Comparison of ENCODE assay signal across 10 mouse cellular contexts in genomic region chr3:68764917-68765598, GRCm38 (mm10).
DNase-seq lines count a peak whose midpoint lies in the region; ATAC-seq and TF ChIP-seq lines count a peak whose summit lies in the region.
"Had no signal": no experiment of that assay in that cellular context is flagged by ENCODE, and none has a peak within 500 bp of the region (broad histone marks: within the 10 kb centered on the region; RNA-seq: fewer than 3 reads in every experiment).

No protein-coding gene starts in this region.

- no peak overlapping the region for H3K9ac ChIP-seq in kidney, embryonic 16.5 days (replicated peaks; ENCODE audit: low read length)
- H3K9ac ChIP-seq in heart, postnatal 0 days (replicated peaks; ENCODE audit: low read depth, low read length): no peak overlapping the region
- H3K9ac ChIP-seq in lung, embryonic 16.5 days (ENCODE audit: low read length): no peak overlapping the region
- no peak overlapping the region for H3K9ac ChIP-seq in hindbrain, postnatal 0 days (replicated peaks; ENCODE audit: low read length)
- H3K9ac ChIP-seq in midbrain, embryonic 15.5 days: no peak overlapping the region
- H3K9ac ChIP-seq: embryonic facial prominence, embryonic 12.5 days; limb, embryonic 15.5 days had no signal

- ATAC-seq in kidney, embryonic 16.5 days (ENCODE audit: low FRiP score, low TSS enrichment): no peak; the same call in 1 of the 2 replicates
- ATAC-seq in common myeloid progenitor, adult 5-6 weeks (replicated peaks; ENCODE audit: low read depth, poor library complexity, severe bottlenecking): peak; percentile 26; the same call in 1 of the 2 replicates
- ATAC-seq in heart, postnatal 0 days (ENCODE audit: insufficient read depth, low read depth): peak; percentile 65
- ATAC-seq in lung, embryonic 16.5 days (ENCODE audit: low read depth): peak; percentile 75
- ATAC-seq in hindbrain, postnatal 0 days: no peak
- no peak for ATAC-seq in midbrain, embryonic 15.5 days (replicated peaks)

- peak; percentile 63 for DNase-seq in kidney, adult 9 months
- peak; percentile 77 for DNase-seq in heart, postnatal 0 days (ENCODE audit: low spot score)
- no peak for DNase-seq in hindbrain, postnatal 0 days (ENCODE audit: low spot score)
- DNase-seq in thymus, postnatal 4 days: no peak

- no peaks in the 10 kb centered on the region for H3K36me3 ChIP-seq in kidney, embryonic 16.5 days (ENCODE audit: insufficient read depth, low read length)
- H3K36me3 ChIP-seq in heart, postnatal 0 days (replicated peaks; ENCODE audit: control insufficient read depth, insufficient read depth, low read length): no peaks in the 10 kb centered on the region
- no peaks in the 10 kb centered on the region for H3K36me3 ChIP-seq in lung, embryonic 16.5 days (ENCODE audit: control insufficient read depth, insufficient read depth, low read length)
- no peaks in the 10 kb centered on the region for H3K36me3 ChIP-seq in hindbrain, postnatal 0 days (ENCODE audit: insufficient read depth, low read length)
- no peaks in the 10 kb centered on the region for H3K36me3 ChIP-seq in midbrain, embryonic 15.5 days (replicated peaks)
- H3K36me3 ChIP-seq: embryonic facial prominence, embryonic 12.5 days; limb, embryonic 15.5 days had no signal

- no peak overlapping the region for H3K4me3 ChIP-seq in kidney, embryonic 16.5 days (ENCODE audit: low read length)
- H3K4me3 ChIP-seq in heart, postnatal 0 days (ENCODE audit: low read depth, low read length): no peak overlapping the region
- no peak overlapping the region for H3K4me3 ChIP-seq in lung, embryonic 16.5 days (ENCODE audit: low read length)
- H3K4me3 ChIP-seq in hindbrain, postnatal 0 days (ENCODE audit: low read length): no peak overlapping the region
- no peak overlapping the region for H3K4me3 ChIP-seq in midbrain, embryonic 15.5 days
- H3K4me3 ChIP-seq: embryonic facial prominence, embryonic 12.5 days; limb, embryonic 15.5 days had no signal

- no peaks in the 10 kb centered on the region for H3K27me3 ChIP-seq in kidney, embryonic 16.5 days (ENCODE audit: insufficient read depth, low read length)
- no peaks in the 10 kb centered on the region for H3K27me3 ChIP-seq in heart, postnatal 0 days (ENCODE audit: control insufficient read depth, insufficient read depth, low read length)
- no peaks in the 10 kb centered on the region for H3K27me3 ChIP-seq in lung, embryonic 16.5 days (ENCODE audit: control insufficient read depth, insufficient read depth, low read depth, low read length)
- H3K27me3 ChIP-seq in hindbrain, postnatal 0 days (ENCODE audit: insufficient read depth, low read length): no peaks in the 10 kb centered on the region
- no peaks in the 10 kb centered on the region for H3K27me3 ChIP-seq in midbrain, embryonic 15.5 days (replicated peaks)
- H3K27me3 ChIP-seq: embryonic facial prominence, embryonic 12.5 days; limb, embryonic 15.5 days had no signal

- no peak for TF ChIP-seq EP300 in heart, postnatal 0 days (IDR thresholded peaks at IDR 0.05; ENCODE audit: low read depth)

- no peak overlapping the region for H3K4me2 ChIP-seq in kidney, embryonic 16.5 days (replicated peaks; ENCODE audit: low read depth, low read length)
- H3K4me2 ChIP-seq in heart, postnatal 0 days (ENCODE audit: low read depth, low read length): no peak overlapping the region
- H3K4me2 ChIP-seq in lung, embryonic 16.5 days (ENCODE audit: low read depth, low read length): no peak overlapping the region
- H3K4me2 ChIP-seq in hindbrain, postnatal 0 days (ENCODE audit: low read depth, low read length): no peak overlapping the region
- H3K4me2 ChIP-seq in midbrain, embryonic 15.5 days: no peak overlapping the region
- H3K4me2 ChIP-seq: embryonic facial prominence, embryonic 12.5 days; limb, embryonic 15.5 days had no signal

- no peak overlapping the region for H3K27ac ChIP-seq in kidney, embryonic 16.5 days (ENCODE audit: low read length)
- H3K27ac ChIP-seq in heart, postnatal 0 days (ENCODE audit: low read depth): peak overlapping the region; percentile 68
- H3K27ac ChIP-seq in lung, embryonic 16.5 days (ENCODE audit: low read length): no peak overlapping the region; the same call in 1 of the 2 replicates
- H3K27ac ChIP-seq in hindbrain, postnatal 0 days: no peak overlapping the region
- H3K27ac ChIP-seq in midbrain, embryonic 15.5 days: no peak overlapping the region
- H3K27ac ChIP-seq: embryonic facial prominence, embryonic 12.5 days; limb, embryonic 15.5 days had no signal

- no peak for TF ChIP-seq CTCF in heart, postnatal 0 days (IDR thresholded peaks at IDR 0.05; ENCODE audit: low read depth)
- TF ChIP-seq CTCF in hindbrain, postnatal 0 days (IDR thresholded peaks at IDR 0.05; ENCODE audit: low read depth): no peak

- H3K4me1 ChIP-seq in kidney, embryonic 16.5 days (ENCODE audit: insufficient read depth, low read length): peaks cover 20% of the 10 kb centered on the region
- peaks cover 29% of the 10 kb centered on the region for H3K4me1 ChIP-seq in heart, postnatal 0 days (ENCODE audit: control insufficient read depth, insufficient read depth)
- peaks cover 12% of the 10 kb centered on the region; the same call in 1 of the 2 replicates for H3K4me1 ChIP-seq in lung, embryonic 16.5 days (replicated peaks; ENCODE audit: control insufficient read depth, insufficient read depth, low read length)
- no peaks in the 10 kb centered on the region for H3K4me1 ChIP-seq in hindbrain, postnatal 0 days (ENCODE audit: insufficient read depth, low read length)
- no peaks in the 10 kb centered on the region for H3K4me1 ChIP-seq in midbrain, embryonic 15.5 days
- H3K4me1 ChIP-seq: limb, embryonic 15.5 days had no signal

- no peaks in the 10 kb centered on the region for H3K9me3 ChIP-seq in kidney, embryonic 16.5 days (ENCODE audit: low read length)
- no peaks in the 10 kb centered on the region for H3K9me3 ChIP-seq in heart, postnatal 0 days (replicated peaks; ENCODE audit: control insufficient read depth, low read length)
- no peaks in the 10 kb centered on the region for H3K9me3 ChIP-seq in lung, embryonic 16.5 days (ENCODE audit: control insufficient read depth, low read length)
- H3K9me3 ChIP-seq in hindbrain, postnatal 0 days (ENCODE audit: low read length): no peaks in the 10 kb centered on the region
- H3K9me3 ChIP-seq in midbrain, embryonic 15.5 days: no peaks in the 10 kb centered on the region
- H3K9me3 ChIP-seq: embryonic facial prominence, embryonic 12.5 days; limb, embryonic 15.5 days had no signal

- 52% methylated on average over 7 of the region's 7 CpGs for WGBS in kidney, embryonic 16.5 days
- 8% methylated on average over 7 of the region's 7 CpGs for WGBS in heart, postnatal 0 days
- 34% methylated on average over 7 of the region's 7 CpGs for WGBS in lung, embryonic 16.5 days
- WGBS in hindbrain, postnatal 0 days: 81% methylated on average over 7 of the region's 7 CpGs
- WGBS in midbrain, embryonic 15.5 days: 86% methylated on average over 7 of the region's 7 CpGs

Comparison
In these comparisons a context has a peak if more than half of its experiments do, and no peak if none do; other contexts are left out.
1. DNase-seq: peak in kidney, adult 9 months (single experiment) and heart, postnatal 0 days (single experiment); none in hindbrain, postnatal 0 days (single experiment) and thymus, postnatal 4 days (single experiment).
2. ATAC-seq: peak in common myeloid progenitor, adult 5-6 weeks (single experiment), heart, postnatal 0 days (single experiment) and lung, embryonic 16.5 days (single experiment); none in kidney, embryonic 16.5 days (single experiment), hindbrain, postnatal 0 days (single experiment) and midbrain, embryonic 15.5 days (single experiment).